Mouse (Mus musculus) bone marrow, adult 2 months (tissue): ENCODE data around the gene Nfkbil1. TPM values are rescaled to one million over a fixed set of nuclear protein-coding genes. Genes with fewer than 3 reads are reported as not detected.
"Not testable (repeated sequence)": the region's sequence is repeated elsewhere in the genome, so short reads cannot be mapped to it uniquely, and the experiment has no call there.

ENCODE experiments used
- H3K27ac ChIP-seq: fragments of 200-500 bp; 2 replicates; pipeline ENCODE4 v1.5.1; 2012; ENCODE audit warnings: low read depth, mild to moderate bottlenecking, control low read depth, inconsistent platforms, low read length; ENCODE audit not compliant: control insufficient read depth, poor library complexity, insufficient read depth
- H3K4me1 ChIP-seq: fragments of 200-500 bp; 2 replicates; pipeline ENCODE4 v1.6.1; 2011; ENCODE audit warnings: low read length; ENCODE audit not compliant: control insufficient read depth, insufficient read depth
- H3K4me3 ChIP-seq: fragments of 200-500 bp; replicated peaks from 2 replicates; pipeline ENCODE3; 2011; ENCODE audit warnings: mild to moderate bottlenecking, low read depth, low read length, control low read depth; ENCODE audit not compliant: control insufficient read depth
- CTCF ChIP-seq: fragments of 200-500 bp; IDR thresholded peaks from 2 replicates; pipeline ENCODE4 v1.5.1; 2011; ENCODE audit warnings: low read length, control low read depth; ENCODE audit not compliant: control insufficient read depth, insufficient read depth
- POLR2A ChIP-seq: fragments of 200-500 bp; IDR thresholded peaks from 2 replicates; pipeline ENCODE4 v1.6.1; 2011; ENCODE audit warnings: low read depth, mild to moderate bottlenecking, control low read depth, low read length, borderline replicate concordance; ENCODE audit not compliant: control insufficient read depth
- WGBS: fragments of 180-500 bp; shearing (Covaris S2); methylation state at CpG from one replicate; pipeline ENCODE4 v1.1.7; 2018; 5-methylcytosine and 5-hydroxymethylcytosine counted together
- polyA plus RNA-seq: library from polyadenylated mRNA; stranded (reverse); fragments of >200 nt; gene quantifications from 2 replicates; pipeline ENCODE4 v1.2.4, GENCODE M21; 2011; ENCODE audit warnings: low replicate concordance; ENCODE audit not compliant: missing spikeins, insufficient read depth, insufficient read length

The Nfkbil1 gene
- polyA plus RNA-seq, 1 experiment, result 24.9 TPM

DNA sequence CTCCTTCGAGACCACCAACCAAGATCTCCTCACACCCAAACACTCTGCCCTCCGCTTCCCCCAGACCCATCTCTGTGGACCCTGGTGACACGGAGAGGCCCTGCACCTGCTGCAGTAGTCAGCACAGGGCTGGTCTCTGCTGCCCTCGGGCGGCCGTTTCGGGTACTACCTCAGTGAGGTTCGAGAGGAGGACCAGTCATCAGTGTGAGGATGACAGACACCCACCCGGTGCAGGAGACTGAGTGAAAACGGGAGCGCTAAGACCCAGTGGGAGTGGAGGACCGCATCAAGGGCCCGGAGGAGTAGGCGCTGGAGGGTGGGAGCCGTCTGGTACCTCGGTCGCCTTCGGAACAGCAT, 776 bp upstream of the Nfkbil1 start:
- 2% methylated on average over 18 of the region's 18 CpGs for whole genome bisulfite sequencing
- TF ChIP-seq CTCF (peak; percentile 98), POLR2A (no peak)
- peak overlapping the region; percentile 91 for H3K27ac ChIP-seq
- H3K4me1 ChIP-seq, result peaks cover 5% of the 10 kb centered on the region
- peak overlapping the region; percentile 86 for H3K4me3 ChIP-seq

- Histone ChIP-seq H3K27ac (peak overlapping the region; percentile 95), H3K4me3 (peak overlapping the region; percentile 77), H3K4me1 (peaks cover 9% of the 10 kb centered on the region)
- 0 out of 2 replicates have a peak, but pooled peaks have one; percentile 8 for TF ChIP-seq CTCF
- TF ChIP-seq POLR2A, result peak; percentile 60; the same call in 1 of the 2 replicates
- WGBS, result 3% methylated on average over 31 of the region's 31 CpGs
These were observed 689 bp downstream of the Nfkbil1 start for GRCm38 (mm10) chr17:35234903-35235302.

DNA sequence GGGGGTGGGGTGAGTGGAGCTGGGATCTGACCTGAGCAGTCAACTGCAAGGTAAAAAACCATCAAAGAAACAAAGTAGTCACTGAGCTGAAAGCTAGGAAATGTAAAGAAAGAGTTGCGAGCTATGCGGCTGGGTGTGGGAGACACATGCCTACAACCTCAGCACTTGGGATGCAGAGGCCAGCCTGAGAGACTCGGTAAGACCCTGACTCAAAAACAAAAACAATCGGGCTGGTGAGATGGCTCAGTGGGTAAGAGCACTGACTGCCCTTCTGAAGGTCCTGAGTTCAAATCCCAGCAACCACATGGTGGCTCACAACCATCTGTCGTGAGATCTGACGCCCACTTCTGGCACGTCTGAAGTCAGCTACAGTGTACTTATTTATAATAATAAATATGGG, 1.5 kb downstream of the Nfkbil1 start:
- H3K27ac ChIP-seq, result peak overlapping the region; percentile 95; the same call in 1 of the 2 replicates
- peak overlapping the region; percentile 39 for H3K4me3 ChIP-seq
- not testable (repeated sequence) for H3K4me1 ChIP-seq
- WGBS, result 44% methylated on average over 7 of the region's 7 CpGs

DNA sequence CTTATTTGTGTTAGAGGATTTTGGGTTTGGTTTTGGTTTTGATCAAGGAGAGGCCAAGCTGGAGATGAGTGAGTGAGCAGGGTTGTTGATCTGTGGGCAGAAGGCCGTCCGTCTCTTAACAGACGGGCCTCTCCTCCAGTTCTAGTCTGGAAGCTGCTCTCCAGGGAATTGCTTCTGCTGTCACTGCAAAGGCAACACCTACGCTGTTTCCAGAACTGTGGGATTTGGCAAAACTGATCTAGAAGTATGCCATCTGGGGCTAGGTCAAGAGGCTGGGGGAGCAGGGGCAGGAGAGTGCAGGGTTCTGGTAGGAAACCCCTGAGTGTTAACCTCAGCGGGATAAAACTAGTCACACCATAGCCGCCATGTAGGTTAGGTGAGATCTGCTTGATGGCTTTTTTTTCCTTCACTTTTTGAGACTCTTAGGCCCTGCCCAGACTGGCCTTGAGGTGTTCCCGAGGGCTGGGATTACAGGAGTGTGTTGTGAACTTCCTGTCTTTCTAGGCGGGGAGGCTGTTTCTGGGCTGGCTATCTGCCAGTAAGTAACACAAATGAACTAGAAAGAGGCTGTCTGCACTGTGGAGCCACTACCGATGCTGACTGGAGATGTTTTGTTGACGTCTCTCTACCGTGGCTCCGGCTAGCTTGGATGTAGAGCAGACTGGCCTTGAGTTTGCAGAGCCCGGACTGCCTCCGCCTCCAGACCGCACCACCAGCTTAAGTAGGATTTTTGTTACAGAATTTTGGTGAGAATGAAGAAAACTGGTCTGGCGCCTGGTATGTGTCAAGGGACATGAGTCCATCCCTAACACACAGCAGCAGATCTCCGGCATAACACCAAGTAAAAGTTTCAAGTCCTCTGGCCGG, 2.2 kb downstream of the Nfkbil1 start, which contains the start of gene Atp6v1g2:
Gene Atp6v1g2, plus strand, starts transcription at position 547 of the 867 bp plus-strand sequence.
- Histone ChIP-seq H3K4me1 (peaks cover 9% of the 10 kb centered on the region), H3K27ac (peak within 1 kb of the TSS; percentile 95), H3K4me3 (peak within 1 kb of the TSS; percentile 77)
- TF ChIP-seq CTCF, result no peak
- WGBS, result 15% methylated on average over 18 of the region's 18 CpGs

- Histone ChIP-seq H3K27ac (peak overlapping the region; percentile 95), H3K4me1 (peaks cover 9% of the 10 kb centered on the region), H3K4me3 (no peak overlapping the region)
- WGBS, result 10% methylated on average over 5 of the region's 5 CpGs
- TF ChIP-seq POLR2A (no peak), CTCF (no peak)
These were observed 2.9 kb downstream of the Nfkbil1 start for GRCm38 (mm10) chr17:35232659-35233058.

- WGBS, result 3% methylated on average over 12 of the region's 12 CpGs
- H3K4me1 ChIP-seq, result peaks cover 9% of the 10 kb centered on the region
- peak overlapping the region; percentile 52 for H3K4me3 ChIP-seq
- H3K27ac ChIP-seq, result peak overlapping the region; percentile 95
- TF ChIP-seq POLR2A (no peak), CTCF (peak; percentile 91)
These were observed 3.5 kb downstream of the Nfkbil1 start for GRCm38 (mm10) chr17:35232043-35232442.

GRCm38 (mm10) chr17:35231022-35231421, 4.6 kb downstream of the Nfkbil1 start:
- 40% methylated on average over 10 of the region's 10 CpGs for WGBS
- no peak for TF ChIP-seq CTCF
- no peak for TF ChIP-seq POLR2A
- H3K27ac ChIP-seq, result peak overlapping the region; percentile 82
- H3K4me1 ChIP-seq, result peaks cover 11% of the 10 kb centered on the region
- peak overlapping the region; percentile 31 for H3K4me3 ChIP-seq

- 68% methylated on average over 14 of the region's 14 CpGs for WGBS
- no peak for TF ChIP-seq POLR2A
- TF ChIP-seq CTCF, result no peak
- Histone ChIP-seq H3K27ac (no peak overlapping the region), H3K4me1 (peaks cover 16% of the 10 kb centered on the region; the same call in 1 of the 2 replicates), H3K4me3 (no peak overlapping the region)
These were observed 9.0 kb downstream of the Nfkbil1 start for GRCm38 (mm10) chr17:35226561-35227046.
